Comparison of ENCODE assay signal across 27 mouse cellular contexts in genomic region chr8:80249762-80250161, GRCm38 (mm10).
DNase-seq lines count a peak whose midpoint lies in the region; ATAC-seq and TF ChIP-seq lines count a peak whose summit lies in the region.
"Had no signal": no experiment of that assay in that cellular context is flagged by ENCODE, and none has a peak within 500 bp of the region (broad histone marks: within the 10 kb centered on the region; RNA-seq: fewer than 3 reads in every experiment).

No protein-coding gene starts in this region.

- WGBS in lung, embryonic 14.5 days = 56% methylated on average over 2 of the region's 2 CpGs
- 29% methylated on average over 2 of the region's 2 CpGs for WGBS in limb, embryonic 12.5 days
- WGBS in limb, embryonic 14.5 days = 26% methylated on average over 2 of the region's 2 CpGs
- 57% methylated on average over 2 of the region's 2 CpGs for WGBS in cerebellum, adult 2 months

- ATAC-seq in lung, embryonic 14.5 days (ENCODE audit: insufficient read depth) = no peak
- no peak for ATAC-seq in limb, embryonic 12.5 days (ENCODE audit: insufficient number of reproducible peaks, insufficient read depth, low FRiP score, low TSS enrichment, low read depth)
- no peak for ATAC-seq in limb, embryonic 14.5 days (ENCODE audit: low FRiP score, low read depth)
- ATAC-seq: activated CD4-positive, CD25-positive, alpha-beta regulatory T cell, adult 4 months; CD4-positive, CD25-positive, alpha-beta regulatory T cell, adult 4 months; Patski had no signal

- H3K27ac ChIP-seq in lung, embryonic 14.5 days (ENCODE audit: low read depth) = no peak overlapping the region
- H3K27ac ChIP-seq in limb, embryonic 12.5 days = peak overlapping the region; percentile 73
- no peak overlapping the region for H3K27ac ChIP-seq in limb, embryonic 14.5 days (replicated peaks; ENCODE audit: low read depth, low read length)
- no peak overlapping the region for H3K27ac ChIP-seq in cerebellum, adult 2 months (ENCODE audit: insufficient read depth, low read length)
- H3K27ac ChIP-seq: embryonic facial prominence, embryonic 13.5 days; embryonic facial prominence, embryonic 15.5 days; forebrain, embryonic 10.5 days; forebrain, embryonic 12.5 days had no signal

- H3K9ac ChIP-seq in lung, embryonic 14.5 days = no peak overlapping the region
- no peak overlapping the region for H3K9ac ChIP-seq in limb, embryonic 12.5 days (replicated peaks)
- H3K9ac ChIP-seq in limb, embryonic 14.5 days (ENCODE audit: low read depth, low read length, severe bottlenecking) = no peak overlapping the region
- H3K9ac ChIP-seq: embryonic facial prominence, embryonic 13.5 days; embryonic facial prominence, embryonic 15.5 days; forebrain, embryonic 12.5 days had no signal

- no peaks in the 10 kb centered on the region for H3K27me3 ChIP-seq in lung, embryonic 14.5 days (ENCODE audit: insufficient read depth, low read length)
- no peaks in the 10 kb centered on the region for H3K27me3 ChIP-seq in limb, embryonic 12.5 days
- H3K27me3 ChIP-seq in limb, embryonic 14.5 days (ENCODE audit: control insufficient read depth, insufficient read depth, low read length) = no peaks in the 10 kb centered on the region
- no peaks in the 10 kb centered on the region for H3K27me3 ChIP-seq in cerebellum, adult 2 months (ENCODE audit: control insufficient read depth, insufficient read depth, low read length)
- H3K27me3 ChIP-seq: CH12.LX; embryonic facial prominence, embryonic 13.5 days; embryonic facial prominence, embryonic 15.5 days; forebrain, embryonic 12.5 days had no signal

- H3K4me3 ChIP-seq in lung, embryonic 14.5 days (ENCODE audit: low read depth, low read length) = no peak overlapping the region
- no peak overlapping the region for H3K4me3 ChIP-seq in limb, embryonic 12.5 days (replicated peaks)
- H3K4me3 ChIP-seq in limb, embryonic 14.5 days (replicated peaks; ENCODE audit: low read length) = no peak overlapping the region
- H3K4me3 ChIP-seq in cerebellum, adult 2 months (replicated peaks; ENCODE audit: insufficient read depth, low read depth, low read length) = no peak overlapping the region
- H3K4me3 ChIP-seq: embryonic facial prominence, embryonic 13.5 days; embryonic facial prominence, embryonic 15.5 days; erythroblast, embryonic 14.5 days; forebrain, embryonic 10.5 days; forebrain, embryonic 12.5 days had no signal

- peak; percentile 37 for DNase-seq in lung, embryonic 14.5 days
- DNase-seq in lung, postnatal 10 days = no peak
- DNase-seq in brain, embryonic 14.5 days (ENCODE audit: low read depth) = peak; percentile 16
- DNase-seq in limb, embryonic 14.5 days (ENCODE audit: low spot score) = peak; percentile 54
- no peak for DNase-seq in embryo, embryonic 10 days (ENCODE audit: low spot score)
- no peak for DNase-seq in yolk sac, embryonic 10.5 days (ENCODE audit: low spot score)
- no peak for DNase-seq in cerebellum, adult 2 months
- DNase-seq: adrenal gland, adult 2 months; adrenal gland, postnatal 10 days; adrenal gland, postnatal 25 days; B cell, adult 2 months; cerebellum, adult 11-12 months; cerebellum, adult 8-10 months; cerebellum, postnatal 10 days; cerebellum, postnatal 25 days; embryo, embryonic 11 days had no signal

- TF ChIP-seq POLR2A in brain, embryonic 14.5 days (IDR thresholded peaks at IDR 0.05; ENCODE audit: borderline replicate concordance, extremely low read depth, insufficient read depth, insufficient read length, poor library complexity, severe bottlenecking) = no peak
- no peak for TF ChIP-seq POLR2A in limb, embryonic 14.5 days (IDR thresholded peaks at IDR 0.05; ENCODE audit: borderline replicate concordance, extremely low read depth, insufficient read depth, insufficient read length)
- TF ChIP-seq POLR2A in cerebellum, adult 2 months (IDR thresholded peaks at IDR 0.05; ENCODE audit: borderline replicate concordance, insufficient read depth, low read length) = no peak

- no peak overlapping the region for H3K4me2 ChIP-seq in lung, embryonic 14.5 days
- no peak overlapping the region for H3K4me2 ChIP-seq in limb, embryonic 12.5 days
- H3K4me2 ChIP-seq in limb, embryonic 14.5 days (replicated peaks; ENCODE audit: low read depth, low read length, severe bottlenecking) = no peak overlapping the region
- H3K4me2 ChIP-seq: embryonic facial prominence, embryonic 13.5 days; embryonic facial prominence, embryonic 15.5 days; forebrain, embryonic 12.5 days had no signal

- no peaks in the 10 kb centered on the region for H3K36me3 ChIP-seq in lung, embryonic 14.5 days (ENCODE audit: insufficient read depth)
- H3K36me3 ChIP-seq in limb, embryonic 12.5 days = no peaks in the 10 kb centered on the region
- H3K36me3 ChIP-seq in limb, embryonic 14.5 days (ENCODE audit: control insufficient read depth, insufficient read depth, low read length) = no peaks in the 10 kb centered on the region
- H3K36me3 ChIP-seq: embryonic facial prominence, embryonic 13.5 days; embryonic facial prominence, embryonic 15.5 days; forebrain, embryonic 10.5 days; forebrain, embryonic 12.5 days; G1E had no signal

- TF ChIP-seq CTCF in lung, embryonic 14.5 days (IDR thresholded peaks at IDR 0.05; ENCODE audit: low read depth) = no peak
- no peak for TF ChIP-seq CTCF in brain, embryonic 14.5 days (IDR thresholded peaks at IDR 0.05; ENCODE audit: borderline replicate concordance, extremely low read depth, insufficient read depth, insufficient read length)
- TF ChIP-seq CTCF in cerebellum, adult 2 months (IDR thresholded peaks at IDR 0.05; ENCODE audit: borderline replicate concordance, insufficient read depth, low read depth, low read length) = no peak

- peaks cover 17% of the 10 kb centered on the region; the same call in 1 of the 2 replicates for H3K4me1 ChIP-seq in lung, embryonic 14.5 days (ENCODE audit: insufficient read depth)
- H3K4me1 ChIP-seq in limb, embryonic 12.5 days (replicated peaks) = peaks cover 13% of the 10 kb centered on the region
- peaks cover 18% of the 10 kb centered on the region for H3K4me1 ChIP-seq in limb, embryonic 14.5 days (ENCODE audit: control insufficient read depth, insufficient read depth, low read length)
- no peaks in the 10 kb centered on the region for H3K4me1 ChIP-seq in cerebellum, adult 2 months (ENCODE audit: control insufficient read depth, insufficient read depth, low read length)
- H3K4me1 ChIP-seq: embryonic facial prominence, embryonic 13.5 days; embryonic facial prominence, embryonic 15.5 days had no signal

- H3K9me3 ChIP-seq in lung, embryonic 14.5 days (ENCODE audit: low read depth, low read length) = no peaks in the 10 kb centered on the region
- no peaks in the 10 kb centered on the region for H3K9me3 ChIP-seq in limb, embryonic 12.5 days
- H3K9me3 ChIP-seq in limb, embryonic 14.5 days (ENCODE audit: control insufficient read depth, low read length) = no peaks in the 10 kb centered on the region
- H3K9me3 ChIP-seq: embryonic facial prominence, embryonic 13.5 days; embryonic facial prominence, embryonic 15.5 days; forebrain, embryonic 10.5 days; forebrain, embryonic 12.5 days; G1E had no signal

Comparison
In these comparisons a context has a peak if more than half of its experiments do, and no peak if none do; other contexts are left out.
1. DNase-seq: peak in lung, embryonic 14.5 days (single experiment), brain, embryonic 14.5 days (single experiment) and limb, embryonic 14.5 days (single experiment); none in lung, postnatal 10 days (single experiment), embryo, embryonic 10 days (single experiment), yolk sac, embryonic 10.5 days (single experiment) and cerebellum, adult 2 months (0 of 2).